Mouse (Mus musculus) T-cell, adult 66 days (primary cell): ENCODE results near the gene Olfr212. TPM values are rescaled to one million over a fixed set of nuclear protein-coding genes. Genes with fewer than 3 reads are reported as not detected.

Experiments used
- total RNA-seq, 2 experiments: library from RNA; stranded (reverse); gene quantifications; 3 replicates in 1 of 2; 4 replicates in 1 of 2; pipeline ENCODE4 v1.2.4; 2023

Gene Olfr212
- total RNA-seq, result under 1 TPM in 1 of 2 experiments, not detected in 1; 0.20 TPM

DNA sequence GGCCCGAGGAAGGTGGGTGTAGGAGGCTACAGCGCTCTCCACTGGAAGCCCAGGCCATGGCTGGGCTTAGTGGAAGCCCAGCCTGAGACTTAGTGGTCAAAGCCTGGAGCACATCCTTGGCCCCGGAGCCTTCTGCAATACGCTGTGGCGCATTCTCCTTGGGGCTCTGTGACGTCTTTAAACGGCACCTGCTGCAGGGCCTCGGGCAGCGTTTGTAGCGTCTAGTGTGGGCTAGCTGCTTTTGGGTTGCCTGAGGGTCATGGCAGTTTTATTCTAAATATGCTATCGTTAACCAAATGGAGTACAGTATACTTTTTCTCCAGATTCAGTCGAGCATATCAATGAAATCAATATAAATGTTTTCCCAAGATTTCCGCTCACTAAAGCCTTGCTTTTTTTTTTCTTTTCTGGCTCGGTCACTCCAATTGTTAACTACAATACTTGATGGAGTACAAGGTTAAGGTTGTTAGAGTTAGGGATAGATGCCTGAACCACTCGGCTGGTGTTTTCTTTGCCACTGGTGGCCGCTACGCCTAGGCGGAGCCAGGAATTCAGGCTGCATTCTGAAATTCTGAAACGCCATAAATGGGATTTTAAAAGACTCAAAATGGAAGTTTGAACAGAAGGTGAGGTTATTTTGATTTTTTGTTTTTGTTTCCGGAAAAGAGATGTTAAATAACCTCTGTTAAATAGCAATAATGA is at the start of gene Olfr212:
Olfr212 (plus strand) TSS at position 215 of the 702 bp plus-strand sequence.

DNA sequence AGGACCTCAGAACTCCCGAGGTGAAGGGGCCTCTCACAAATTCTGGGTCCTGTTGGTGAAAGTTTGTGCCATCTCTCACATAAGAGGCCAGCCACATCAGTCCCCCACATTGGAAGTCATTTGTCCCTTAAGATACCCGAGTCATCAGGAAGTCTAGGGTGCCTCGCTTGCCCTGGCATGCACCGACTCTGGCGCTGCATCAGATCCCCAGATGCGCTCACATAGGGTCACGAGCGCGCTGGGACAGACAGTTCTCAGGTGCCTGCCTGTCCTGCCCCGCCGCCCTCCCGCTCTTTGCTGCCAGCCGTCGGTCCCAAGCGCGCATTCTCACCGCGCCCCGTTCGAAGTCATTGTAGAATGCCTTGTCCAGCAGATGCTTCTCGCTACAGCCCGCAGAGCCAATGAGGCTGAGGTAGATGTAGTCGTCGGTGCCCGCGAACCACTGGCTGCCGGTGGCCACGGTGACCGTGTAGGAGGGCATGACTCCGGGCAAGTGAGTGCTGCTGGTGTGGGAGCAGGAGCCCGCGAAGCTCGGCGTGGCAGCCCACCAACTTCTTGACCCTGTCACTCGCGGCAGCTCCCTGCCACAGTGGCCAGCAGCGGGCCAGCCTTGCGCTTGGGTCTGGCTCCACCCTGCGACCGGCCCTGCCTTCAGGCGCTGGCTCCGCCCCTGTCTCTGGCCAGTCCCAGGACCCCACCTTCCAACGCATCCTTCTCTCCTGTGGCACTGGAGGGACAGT is 45.6 kb upstream of the Olfr212 start, which contains the start of gene Alox5:
Alox5 (minus strand) TSS at position 635 of the 740 bp plus-strand sequence.

GRCm38 (mm10) chr6:116488791-116489190 is 17.5 kb upstream of the Olfr212 start, which contains the start of gene Olfr211:
TSS of gene Olfr211 (plus strand) at chr6:116489091.

DNA sequence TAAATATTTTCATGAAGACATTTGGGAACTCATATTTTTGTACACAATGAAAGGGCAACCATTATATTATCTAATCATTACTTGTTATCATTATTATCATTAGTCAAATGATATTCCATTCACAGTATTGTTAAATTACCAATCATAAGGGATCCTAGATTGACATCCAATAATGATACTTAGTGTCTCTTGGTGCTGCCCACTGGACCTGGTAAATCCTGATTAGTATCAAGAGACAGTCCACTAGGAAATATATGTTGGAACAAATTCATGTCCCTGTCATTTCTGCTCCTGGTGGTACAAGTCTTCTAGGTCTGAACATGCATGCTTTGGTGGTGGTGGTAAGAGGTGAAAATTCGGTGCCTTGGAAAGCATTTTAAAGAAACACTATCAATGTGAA is 31.8 kb downstream of the Olfr212 start, which contains the start of gene Olfr213:
Olfr213 (plus strand) TSS at position 301 of the 400 bp plus-strand sequence.

DNA sequence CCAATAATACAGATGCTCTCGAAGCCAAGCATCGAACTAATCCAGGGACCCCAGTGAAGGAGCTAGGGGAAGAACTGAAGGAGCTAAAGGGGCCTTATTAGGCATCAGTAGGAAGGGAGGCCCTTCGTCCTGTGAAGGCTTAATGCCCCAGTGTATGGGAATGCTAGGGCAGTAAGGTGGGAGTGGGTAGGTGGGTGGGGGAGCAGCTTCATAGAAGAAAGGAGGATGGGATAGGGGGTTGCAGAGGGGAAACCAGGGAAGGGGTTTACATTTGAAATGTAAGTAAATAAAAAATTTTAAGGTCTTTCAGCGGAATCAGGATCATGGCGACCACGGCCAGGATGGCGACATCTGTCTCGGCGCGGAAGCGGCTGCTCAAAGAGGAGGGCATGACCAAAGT is 44.5 kb downstream of the Olfr212 start, which contains the start of gene Gm5580:
Gm5580 (plus strand) TSS at position 301 of the 400 bp plus-strand sequence.

GRCm38 (mm10) chr6:116553935-116554334 is 47.6 kb downstream of the Olfr212 start, which contains the start of gene Olfr214:
TSS of gene Olfr214 (plus strand) at chr6:116554235.

Other genes with a start within 250 kb of the Olfr212 start
- 1 to 10 TPM; 2.0 to 4.6 TPM for gene Zfand4, start 242.3 kb upstream of the Olfr212 start, total RNA-seq
- 1 to 10 TPM; 1.2 to 2.8 TPM for gene March8, start 168.5 kb upstream of the Olfr212 start, total RNA-seq
- under 1 TPM in 1 of 2 experiments, not detected in 1; 0.70 TPM for gene Alox5, start 45.3 kb upstream of the Olfr212 start, total RNA-seq
- gene Olfr211, start 17.4 kb upstream of the Olfr212 start, total RNA-seq, result not detected
- not detected for gene Olfr213, start 31.9 kb downstream of the Olfr212 start, total RNA-seq
- gene Gm5580, start 44.6 kb downstream of the Olfr212 start, total RNA-seq, result 1 to 10 TPM; 2.8 to 3.5 TPM
- gene Olfr214, start 47.7 kb downstream of the Olfr212 start, total RNA-seq, result not detected
- gene Olfr215, start 77.7 kb downstream of the Olfr212 start, total RNA-seq, result not detected
- 10 to 100 TPM; 20.2 to 24.1 TPM for gene Zfp422, start 122.5 kb downstream of the Olfr212 start, total RNA-seq
- gene Depp1, start 144.1 kb downstream of the Olfr212 start, total RNA-seq, result not detected
- 1 to 10 TPM in 1 of 2 experiments, under 1 TPM in 1; 0.98 to 3.2 TPM for gene Rassf4, start 167.4 kb downstream of the Olfr212 start, total RNA-seq
- gene Tmem72, start 210.4 kb downstream of the Olfr212 start, total RNA-seq, result under 1 TPM; 0.24 to 0.35 TPM